Mouse (Mus musculus): ENCODE data around the gene Swap70.

DNA sequence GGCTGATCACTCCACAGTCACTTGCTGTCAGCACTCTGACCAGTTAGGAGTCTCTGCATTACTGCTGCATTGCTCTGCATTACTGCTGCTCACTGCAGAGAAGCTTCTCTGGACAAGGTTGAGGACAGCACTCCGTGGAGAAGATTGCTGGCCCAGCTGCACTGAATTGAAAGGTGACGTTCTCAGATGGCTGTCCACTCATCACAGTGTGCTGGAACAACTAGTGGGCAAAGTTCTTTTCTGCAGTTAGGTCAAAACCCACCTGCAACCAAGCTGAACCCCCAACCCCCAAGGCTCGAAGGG, 64.3 kb downstream of the Swap70 start:
- TF ChIP-seq CTCF (IDR thresholded peaks at IDR 0.05) (no peak), EP300 (IDR thresholded peaks at IDR 0.05) (no peak)

Measured in lung, postnatal 0 days (tissue).